Mouse (Mus musculus) c-Kit-positive CD71-positive TER-119-positive erythroid progenitor cells, embryonic 14.5 days (primary cell): ENCODE measurements around the gene 9130019O22Rik.

Source experiments
- DNase-seq: peaks from one replicate; pipeline ENCODE4 v3.0.0-alpha.2; 2013; ENCODE audit warnings: low spot score

The 9130019O22Rik gene

GRCm38 (mm10) chr7:127341356-127341755, 45.6 kb downstream of the 9130019O22Rik start:
- no peak for DNase-seq

GRCm38 (mm10) chr7:127337636-127338035, 49.3 kb downstream of the 9130019O22Rik start:
- DNase-seq: no peak

DNA sequence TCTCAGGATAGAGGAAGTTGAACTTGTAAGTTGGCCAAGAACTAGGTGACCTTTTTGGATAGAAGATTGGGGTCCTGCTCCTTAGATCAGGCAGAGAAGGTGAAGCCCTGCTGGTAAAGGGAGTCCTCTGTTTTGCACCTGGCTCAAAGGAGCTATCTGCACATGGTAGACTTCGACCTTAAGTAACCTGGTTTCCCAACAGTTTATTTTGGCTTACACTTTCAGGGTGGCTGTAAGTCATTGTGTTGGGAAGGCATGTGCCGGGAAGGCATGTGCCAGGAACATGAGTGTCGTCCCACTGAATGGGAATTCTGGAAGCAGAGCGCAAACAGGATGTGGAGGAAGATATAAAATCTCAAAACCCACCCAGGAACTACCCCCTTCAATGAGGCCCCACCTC, 51.4 kb downstream of the 9130019O22Rik start:
- DNase-seq: no peak

DNA sequence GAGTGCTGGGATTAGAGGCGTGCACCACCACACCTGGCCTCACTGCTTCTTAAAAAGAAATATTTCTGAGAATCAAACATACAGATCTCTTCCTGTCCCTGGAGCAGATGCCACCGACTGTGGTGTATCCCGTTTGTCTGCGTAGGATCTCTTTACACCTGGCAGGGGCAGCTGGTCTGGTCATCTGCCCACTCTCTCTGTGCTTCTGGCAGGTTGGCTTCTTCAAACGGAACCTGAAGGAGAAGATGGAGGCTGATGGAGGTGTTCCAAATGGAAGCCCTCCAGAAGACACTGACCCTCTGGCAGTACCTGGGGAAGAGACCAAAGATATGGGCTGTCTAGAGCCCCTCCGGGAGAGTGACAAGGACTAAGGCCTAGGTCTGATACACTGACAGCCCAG, 53.7 kb downstream of the 9130019O22Rik start:
- DNase-seq: no peak
